Mouse (Mus musculus): ENCODE measurements around the gene Plekha6.

Gene Plekha6

GRCm38 (mm10) chr1:133163820-133164431 is at the start of gene Plekha6:
TSS of gene Plekha6 (plus strand) at chr1:133164210.
- in situ Hi-C loops (cut with MboI, MseI) = no loop called here

- in situ Hi-C loops (cut with MboI, MseI) = loop anchor here (25.0 kb wide), 1 partner anchor 354 kb away; no protein-coding TSS in a partner anchor
These were observed 47.9 kb upstream of the Plekha6 start for GRCm38 (mm10) chr1:133116108-133116507.

- in situ Hi-C loops (cut with MboI, MseI) = loop anchor here (25.0 kb wide), 1 partner anchor 356 kb away; no protein-coding TSS in a partner anchor
These were observed 45.9 kb upstream of the Plekha6 start for GRCm38 (mm10) chr1:133118127-133118526.

GRCm38 (mm10) chr1:133118844-133119243 is 45.2 kb upstream of the Plekha6 start:
- in situ Hi-C loops (cut with MboI, MseI) = loop anchor here (25.0 kb wide), 1 partner anchor 357 kb away; no protein-coding TSS in a partner anchor

- in situ Hi-C loops (cut with MboI, MseI) = loop anchor here (25.0 kb wide), 1 partner anchor 358 kb away; no protein-coding TSS in a partner anchor
These were observed 43.9 kb upstream of the Plekha6 start for GRCm38 (mm10) chr1:133119931-133120712.

GRCm38 (mm10) chr1:133121246-133121645 is 42.8 kb upstream of the Plekha6 start:
- in situ Hi-C loops (cut with MboI, MseI) = loop anchor here (25.0 kb wide), 1 partner anchor 359 kb away; no protein-coding TSS in a partner anchor

- in situ Hi-C loops (cut with MboI, MseI) = loop anchor here (25.0 kb wide), 1 partner anchor 362 kb away; no protein-coding TSS in a partner anchor
These were observed 39.9 kb upstream of the Plekha6 start for GRCm38 (mm10) chr1:133124137-133124536.

- in situ Hi-C loops (cut with MboI, MseI) = no loop called here
These were observed 38.2 kb upstream of the Plekha6 start for GRCm38 (mm10) chr1:133125640-133126364.

GRCm38 (mm10) chr1:133126365-133126740 is 37.7 kb upstream of the Plekha6 start:
- in situ Hi-C loops (cut with MboI, MseI) = no loop called here

GRCm38 (mm10) chr1:133127328-133127727 is 36.7 kb upstream of the Plekha6 start:
- in situ Hi-C loops (cut with MboI, MseI) = no loop called here

GRCm38 (mm10) chr1:133129471-133130221 is 34.4 kb upstream of the Plekha6 start:
- in situ Hi-C loops (cut with MboI, MseI) = loop anchor here (5.0 kb wide), 1 partner anchor 92 kb away; no protein-coding TSS in a partner anchor

GRCm38 (mm10) chr1:133130638-133131560 is 33.1 kb upstream of the Plekha6 start, which contains the start of gene Ppp1r15b:
TSS of gene Ppp1r15b (plus strand) at chr1:133131143.
- in situ Hi-C loops (cut with MboI, MseI) = loop anchor here (5.0 kb wide), 1 partner anchor 94 kb away; no protein-coding TSS in a partner anchor

- in situ Hi-C loops (cut with MboI, MseI) = loop anchor here (5.0 kb wide), 1 partner anchor 94 kb away; no protein-coding TSS in a partner anchor
These were observed 32.5 kb upstream of the Plekha6 start for GRCm38 (mm10) chr1:133131561-133131905.

- in situ Hi-C loops (cut with MboI, MseI) = loop anchor here (5.0 kb wide), 1 partner anchor 95 kb away; no protein-coding TSS in a partner anchor
These were observed 32.1 kb upstream of the Plekha6 start for GRCm38 (mm10) chr1:133131936-133132335.

- in situ Hi-C loops (cut with MboI, MseI) = loop anchor here (5.0 kb wide), 1 partner anchor 95 kb away; no protein-coding TSS in a partner anchor
These were observed 31.4 kb upstream of the Plekha6 start for GRCm38 (mm10) chr1:133132388-133133326.

GRCm38 (mm10) chr1:133133425-133133824 is 30.6 kb upstream of the Plekha6 start:
- in situ Hi-C loops (cut with MboI, MseI) = loop anchor here (5.0 kb wide), 1 partner anchor 96 kb away; no protein-coding TSS in a partner anchor

GRCm38 (mm10) chr1:133134071-133134470 is 29.9 kb upstream of the Plekha6 start:
- in situ Hi-C loops (cut with MboI, MseI) = loop anchor here (5.0 kb wide), 1 partner anchor 97 kb away; no protein-coding TSS in a partner anchor

GRCm38 (mm10) chr1:133134881-133135280 is 29.1 kb upstream of the Plekha6 start:
- in situ Hi-C loops (cut with MboI, MseI) = loop anchor here (5.0 kb wide), 1 partner anchor 98 kb away; no protein-coding TSS in a partner anchor

Data from T-helper 1 cell (primary cell).